Mouse (Mus musculus): ENCODE data around the gene Dchs1. TPM values are rescaled to one million over a fixed set of nuclear protein-coding genes. Genes with fewer than 3 reads are reported as not detected.

The Dchs1 gene
- polyA plus RNA-seq, 1 experiment from 2014 or later = 7.6 TPM

- no peak overlapping the region for H3K4me3 ChIP-seq (ENCODE audit: low read depth, low read length)
- H3K9ac ChIP-seq (ENCODE audit: low read depth, low read length) = no peak overlapping the region
- H3K9me3 ChIP-seq (replicated peaks; ENCODE audit: control insufficient read depth, low read length) = no peaks in the 10 kb centered on the region
- ATAC-seq (replicated peaks; ENCODE audit: insufficient number of reproducible peaks, low FRiP score, low TSS enrichment) = no peak
- no peaks in the 10 kb centered on the region for H3K36me3 ChIP-seq (ENCODE audit: control insufficient read depth, insufficient read depth, low read length)
- H3K4me2 ChIP-seq = no peak overlapping the region
- WGBS (ENCODE audit: insufficient replicate concordance) = 58% methylated on average over 3 of the region's 3 CpGs
- no peak overlapping the region for H3K27ac ChIP-seq (ENCODE audit: low read depth, low read length)
- H3K27me3 ChIP-seq (ENCODE audit: control insufficient read depth, insufficient read depth, low read length) = no peaks in the 10 kb centered on the region
- no peaks in the 10 kb centered on the region for H3K4me1 ChIP-seq (ENCODE audit: control insufficient read depth, insufficient read depth, low read length)
Measured at GRCm38 (mm10) chr7:105715366-105715765, 72.1 kb downstream of the Dchs1 start.

- no peak overlapping the region for H3K27ac ChIP-seq (ENCODE audit: low read depth, low read length)
- H3K4me1 ChIP-seq (ENCODE audit: control insufficient read depth, insufficient read depth, low read length) = no peaks in the 10 kb centered on the region
- no peak overlapping the region for H3K9ac ChIP-seq (ENCODE audit: low read depth, low read length)
- H3K27me3 ChIP-seq (ENCODE audit: control insufficient read depth, insufficient read depth, low read length) = no peaks in the 10 kb centered on the region
- 82% methylated on average over 5 of the region's 5 CpGs for WGBS (ENCODE audit: insufficient replicate concordance)
- no peaks in the 10 kb centered on the region for H3K9me3 ChIP-seq (replicated peaks; ENCODE audit: control insufficient read depth, low read length)
- ATAC-seq (replicated peaks; ENCODE audit: insufficient number of reproducible peaks, low FRiP score, low TSS enrichment) = no peak
- no peak overlapping the region for H3K4me3 ChIP-seq (ENCODE audit: low read depth, low read length)
- no peak overlapping the region for H3K4me2 ChIP-seq
- H3K36me3 ChIP-seq (ENCODE audit: control insufficient read depth, insufficient read depth, low read length) = no peaks in the 10 kb centered on the region
Measured at GRCm38 (mm10) chr7:105708733-105709132, 78.7 kb downstream of the Dchs1 start.

DNA sequence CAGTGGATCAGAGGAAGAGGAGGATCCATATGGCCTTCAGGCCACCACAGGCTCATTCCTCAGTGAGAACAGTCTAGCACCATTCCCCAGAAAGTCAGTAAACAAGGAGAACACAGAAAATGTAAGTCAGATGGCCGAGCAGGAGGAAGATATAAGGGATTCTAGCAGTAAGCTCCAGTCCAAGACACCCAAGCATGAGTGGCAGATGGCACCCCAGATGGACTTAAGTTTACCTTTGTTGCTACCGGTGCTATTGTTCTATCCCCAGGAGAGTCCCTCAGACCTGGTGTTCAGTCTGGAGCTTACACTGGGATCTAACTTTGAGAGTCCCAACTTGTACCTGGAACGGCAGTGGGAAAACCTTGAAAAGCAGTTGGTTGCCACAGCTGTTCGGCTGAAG lies 83.6 kb downstream of the Dchs1 start:
- 85% methylated on average over 4 of the region's 4 CpGs for WGBS (ENCODE audit: insufficient replicate concordance)

DNA sequence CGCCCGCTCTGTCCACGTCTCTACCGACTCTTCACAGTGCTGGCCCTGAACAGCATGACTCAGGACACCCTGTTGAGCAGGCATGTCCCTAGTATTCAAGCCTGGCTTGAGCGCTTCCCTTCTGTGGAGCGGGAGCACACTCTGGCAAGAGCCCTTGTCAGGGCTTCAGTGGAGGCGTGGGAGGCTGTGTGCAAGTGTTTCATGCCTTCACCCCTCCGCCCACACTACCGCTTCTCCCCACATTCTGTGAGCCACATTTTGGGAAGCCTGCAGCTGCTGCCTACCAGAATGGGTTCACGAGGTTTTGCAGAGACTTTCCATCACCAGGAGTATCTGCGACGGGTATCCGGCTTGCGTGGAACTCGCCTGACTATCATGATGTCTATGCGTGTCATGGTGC lies 84.3 kb downstream of the Dchs1 start:
- no peak overlapping the region for H3K4me2 ChIP-seq
- H3K27ac ChIP-seq (ENCODE audit: low read depth, low read length) = no peak overlapping the region
- no peaks in the 10 kb centered on the region for H3K27me3 ChIP-seq (ENCODE audit: control insufficient read depth, insufficient read depth, low read length)
- no peaks in the 10 kb centered on the region for H3K36me3 ChIP-seq (ENCODE audit: control insufficient read depth, insufficient read depth, low read length)
- no peaks in the 10 kb centered on the region for H3K4me1 ChIP-seq (ENCODE audit: control insufficient read depth, insufficient read depth, low read length)
- WGBS (ENCODE audit: insufficient replicate concordance) = 77% methylated on average over 16 of the region's 16 CpGs
- no peak for ATAC-seq (replicated peaks; ENCODE audit: insufficient number of reproducible peaks, low FRiP score, low TSS enrichment)
- H3K9me3 ChIP-seq (replicated peaks; ENCODE audit: control insufficient read depth, low read length) = no peaks in the 10 kb centered on the region
- no peak overlapping the region for H3K9ac ChIP-seq (ENCODE audit: low read depth, low read length)
- H3K4me3 ChIP-seq (ENCODE audit: low read depth, low read length) = no peak overlapping the region

More for the DNA sequence above, 83.6 kb downstream of the Dchs1 start:
- Histone ChIP-seq H3K4me3 (ENCODE audit: low read depth, low read length) (no peak overlapping the region), H3K9me3 (replicated peaks; ENCODE audit: control insufficient read depth, low read length) (no peaks in the 10 kb centered on the region), H3K27ac (ENCODE audit: low read depth, low read length) (no peak overlapping the region), H3K4me2 (no peak overlapping the region), H3K36me3 (ENCODE audit: control insufficient read depth, insufficient read depth, low read length) (no peaks in the 10 kb centered on the region), H3K4me1 (ENCODE audit: control insufficient read depth, insufficient read depth, low read length) (no peaks in the 10 kb centered on the region), H3K27me3 (ENCODE audit: control insufficient read depth, insufficient read depth, low read length) (no peaks in the 10 kb centered on the region), H3K9ac (ENCODE audit: low read depth, low read length) (no peak overlapping the region)
- ATAC-seq (replicated peaks; ENCODE audit: insufficient number of reproducible peaks, low FRiP score, low TSS enrichment) = no peak

Other genes starting within 250 kb of the Dchs1 start
- gene Smpd1, start 233.3 kb downstream of the Dchs1 start, polyA plus RNA-seq (2014; fragmentation: Nextera tagmentation; extraction: Ambion mirVana) = 53.8 and 62.2 TPM in 2 replicates
- 43.5 and 49.7 TPM in 2 replicates for gene Apbb1, start 206.0 kb downstream of the Dchs1 start, polyA plus RNA-seq (2014; fragmentation: Nextera tagmentation; extraction: Ambion mirVana)
- 0.76 and 1.4 TPM in 2 replicates for gene Hpx, start 187.5 kb downstream of the Dchs1 start, polyA plus RNA-seq (2014; fragmentation: Nextera tagmentation; extraction: Ambion mirVana)
- 20.2 and 23.7 TPM in 2 replicates for gene Trim3, start 154.1 kb downstream of the Dchs1 start, polyA plus RNA-seq (2014; fragmentation: Nextera tagmentation; extraction: Ambion mirVana)
- 151 and 160 TPM in 2 replicates for gene Timm10b, start 147.6 kb downstream of the Dchs1 start, polyA plus RNA-seq (2014; fragmentation: Nextera tagmentation; extraction: Ambion mirVana)
- gene Arfip2, start 147.2 kb downstream of the Dchs1 start, polyA plus RNA-seq (2014; fragmentation: Nextera tagmentation; extraction: Ambion mirVana) = 48.5 and 57.3 TPM in 2 replicates
- 30.2 and 39.0 TPM in 2 replicates for gene Gm45799, start 147.1 kb downstream of the Dchs1 start, polyA plus RNA-seq (2014; fragmentation: Nextera tagmentation; extraction: Ambion mirVana)
- gene Dnhd1, start 136.8 kb downstream of the Dchs1 start, polyA plus RNA-seq (2014; fragmentation: Nextera tagmentation; extraction: Ambion mirVana) = 0.87 and 1.1 TPM in 2 replicates
- 411 and 451 TPM in 2 replicates for gene Ilk, start 51.1 kb downstream of the Dchs1 start, polyA plus RNA-seq (2014; fragmentation: Nextera tagmentation; extraction: Ambion mirVana)
- gene Rrp8, start 50.3 kb downstream of the Dchs1 start, polyA plus RNA-seq (2014; fragmentation: Nextera tagmentation; extraction: Ambion mirVana) = 29.2 and 32.0 TPM in 2 replicates
- gene Taf10, start 43.3 kb downstream of the Dchs1 start, polyA plus RNA-seq (2014; fragmentation: Nextera tagmentation; extraction: Ambion mirVana) = 152 and 161 TPM in 2 replicates
- gene Tpp1, start 35.4 kb downstream of the Dchs1 start, polyA plus RNA-seq (2014; fragmentation: Nextera tagmentation; extraction: Ambion mirVana) = 85.8 and 95.7 TPM in 2 replicates
- 266 and 273 TPM in 2 replicates for gene Mrpl17, start 23.4 kb upstream of the Dchs1 start, polyA plus RNA-seq (2014; fragmentation: Nextera tagmentation; extraction: Ambion mirVana)
- gene Gm4070, start 166.3 kb upstream of the Dchs1 start, polyA plus RNA-seq (2014; fragmentation: Nextera tagmentation; extraction: Ambion mirVana) = 0.17 and 0.31 TPM in 2 replicates